Mouse (Mus musculus): ENCODE data around the gene Ccdc189. TPM values are rescaled to one million over a fixed set of nuclear protein-coding genes. Genes with fewer than 3 reads are reported as not detected.

Ccdc189 gene
- polyA plus RNA-seq, 1 experiment, result 7.1 TPM

DNA sequence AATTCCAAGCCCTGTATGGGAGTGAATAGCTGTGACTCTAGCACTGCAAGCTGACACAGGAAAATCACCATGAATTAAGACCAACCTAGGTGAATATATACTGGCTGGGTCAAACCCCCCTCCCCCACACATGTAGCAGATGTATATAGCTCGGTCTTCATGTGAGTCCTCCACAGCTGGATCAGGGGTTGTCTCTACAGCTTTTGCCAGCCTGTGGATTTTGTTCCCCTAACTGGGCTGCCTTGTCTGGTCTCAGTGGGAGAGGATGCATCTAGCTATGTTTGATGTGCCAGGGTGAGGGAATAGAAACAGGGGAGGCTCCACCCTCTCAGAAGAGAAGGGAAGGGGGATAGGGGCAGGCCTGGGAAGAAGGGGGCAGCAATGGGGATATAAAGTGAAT, 27.9 kb upstream of the Ccdc189 start:
- no peak for TF ChIP-seq GATA1 (IDR thresholded peaks at IDR 0.05; ENCODE audit: low read length)
- no peak for TF ChIP-seq TAL1 (IDR thresholded peaks at IDR 0.05; ENCODE audit: low read length)
- Histone ChIP-seq H3K4me3 (replicated peaks) (no peak overlapping the region), H3K4me1 (ENCODE audit: control insufficient read depth) (peaks cover 30% of the 10 kb centered on the region), H3K36me3 (ENCODE audit: control insufficient read depth) (peaks cover 13% of the 10 kb centered on the region), H3K27me3 (ENCODE audit: control insufficient read depth) (peaks cover 32% of the 10 kb centered on the region), H3K9me3 (ENCODE audit: control insufficient read depth, low read length) (peaks cover 10% of the 10 kb centered on the region)

DNA sequence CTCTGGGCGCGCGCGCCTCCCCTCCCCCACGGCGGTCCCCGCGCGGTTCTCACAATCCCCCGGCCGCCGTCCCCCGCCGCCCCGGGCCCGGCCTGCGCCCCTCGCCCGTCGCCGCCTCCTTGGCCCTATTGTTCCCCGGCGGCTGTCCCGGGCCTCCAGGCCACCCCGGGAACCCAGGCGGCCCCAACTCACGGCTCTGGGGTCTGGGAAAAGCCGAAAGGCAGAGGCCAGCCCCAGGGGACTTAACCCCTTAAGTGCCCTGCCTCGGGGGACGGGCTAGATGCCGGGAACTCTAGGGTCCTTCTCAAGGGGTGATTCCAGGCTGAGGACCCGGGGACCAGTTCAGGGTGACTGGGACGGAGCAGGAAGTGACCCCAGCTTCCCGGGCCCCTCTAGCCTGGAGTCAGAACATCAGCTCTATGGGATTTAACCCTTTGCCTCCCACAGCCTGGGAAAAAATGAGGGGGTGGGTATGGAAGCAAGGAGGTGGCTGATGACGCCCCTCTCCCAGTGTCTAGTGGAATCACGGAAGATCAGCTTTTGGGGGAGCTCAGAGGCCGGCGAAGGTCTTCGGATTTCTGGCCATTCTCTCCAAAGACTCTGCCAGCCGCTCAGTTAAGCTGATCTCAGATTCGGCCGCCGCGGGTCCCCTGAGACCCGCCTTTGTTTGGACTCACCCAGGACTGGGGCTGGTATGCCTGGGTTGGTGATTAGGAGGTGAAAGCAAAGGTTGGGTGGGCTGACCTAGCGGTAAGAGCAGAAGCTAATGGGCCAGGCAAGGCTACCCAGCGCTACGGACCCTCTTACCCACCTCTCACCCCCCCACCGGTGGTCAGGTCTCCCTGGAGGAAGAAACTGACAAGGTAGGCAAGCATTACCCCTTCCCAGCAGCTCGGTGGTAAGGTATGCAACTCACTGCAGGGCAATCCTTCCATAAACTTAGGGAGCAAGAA, 26.8 kb upstream of the Ccdc189 start, which contains the start of gene Zfp629:
TSS of gene Zfp629 (minus strand) at position 907 of the 953 bp plus-strand sequence.
- Histone ChIP-seq H3K4me3 (replicated peaks) (peak within 1 kb of the TSS; percentile 74), H3K36me3 (ENCODE audit: control insufficient read depth) (peaks cover 25% of the 10 kb centered on the region), H3K4me1 (ENCODE audit: control insufficient read depth) (peaks cover 30% of the 10 kb centered on the region), H3K9me3 (ENCODE audit: control insufficient read depth, low read length) (peaks cover 16% of the 10 kb centered on the region), H3K27me3 (ENCODE audit: control insufficient read depth) (peaks cover 32% of the 10 kb centered on the region)
- no peak for TF ChIP-seq GATA1 (IDR thresholded peaks at IDR 0.05; ENCODE audit: low read length)
- no peak for TF ChIP-seq TAL1 (IDR thresholded peaks at IDR 0.05; ENCODE audit: low read length)

DNA sequence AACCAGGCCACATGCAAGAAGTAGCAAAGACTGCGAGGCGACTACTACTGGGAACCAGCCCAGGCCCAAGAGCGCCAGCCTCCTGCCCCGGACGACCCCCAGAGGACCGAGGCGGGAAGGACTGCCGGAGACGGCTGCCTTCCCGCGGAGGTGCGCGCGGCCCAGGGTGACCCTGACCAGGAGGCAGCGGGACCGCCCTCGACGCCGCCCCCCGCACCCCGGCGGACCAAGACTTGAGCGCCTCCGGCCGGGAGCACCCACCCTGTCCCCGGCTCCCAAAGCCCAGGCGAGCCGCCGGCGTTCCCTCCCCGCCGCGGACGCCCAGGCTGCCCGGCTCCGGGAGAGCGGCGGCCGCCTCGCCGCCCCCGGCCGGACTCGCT, 26.1 kb upstream of the Ccdc189 start:
- peaks cover 29% of the 10 kb centered on the region for H3K36me3 ChIP-seq (ENCODE audit: control insufficient read depth)
- peaks cover 16% of the 10 kb centered on the region for H3K9me3 ChIP-seq (ENCODE audit: control insufficient read depth, low read length)
- H3K27me3 ChIP-seq (ENCODE audit: control insufficient read depth), result peaks cover 32% of the 10 kb centered on the region
- H3K4me3 ChIP-seq (replicated peaks), result peak overlapping the region; percentile 74
- peaks cover 30% of the 10 kb centered on the region for H3K4me1 ChIP-seq (ENCODE audit: control insufficient read depth)
- TF ChIP-seq GATA1 (IDR thresholded peaks at IDR 0.05; ENCODE audit: low read length) (no peak), TAL1 (IDR thresholded peaks at IDR 0.05; ENCODE audit: low read length) (no peak)

DNA sequence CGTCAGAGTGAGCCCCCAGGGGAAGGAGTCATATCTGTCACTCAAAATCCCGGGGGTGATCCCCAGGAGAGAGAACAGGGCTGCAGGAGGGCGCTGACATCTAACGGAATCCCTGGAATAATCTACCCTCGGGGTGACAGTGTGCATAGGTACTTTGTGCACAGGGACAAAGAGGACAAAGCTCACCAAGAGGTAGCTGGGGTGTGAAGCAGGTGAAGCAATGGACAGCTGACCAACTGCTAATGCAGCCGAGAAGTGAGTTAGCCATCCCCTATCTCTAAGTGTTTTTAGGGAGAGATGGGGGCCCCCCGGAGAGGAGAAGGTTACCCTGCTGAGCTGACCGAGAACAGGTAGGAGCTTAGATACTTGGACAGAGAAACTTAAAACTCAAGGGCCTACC, 25.7 kb upstream of the Ccdc189 start:
- peaks cover 30% of the 10 kb centered on the region for H3K4me1 ChIP-seq (ENCODE audit: control insufficient read depth)
- peaks cover 31% of the 10 kb centered on the region for H3K36me3 ChIP-seq (ENCODE audit: control insufficient read depth)
- peak overlapping the region; percentile 74 for H3K4me3 ChIP-seq (replicated peaks)
- TF ChIP-seq GATA1 (IDR thresholded peaks at IDR 0.05; ENCODE audit: low read length) (no peak), TAL1 (IDR thresholded peaks at IDR 0.05; ENCODE audit: low read length) (no peak)
- peaks cover 32% of the 10 kb centered on the region for H3K27me3 ChIP-seq (ENCODE audit: control insufficient read depth)
- H3K9me3 ChIP-seq (ENCODE audit: control insufficient read depth, low read length), result peaks cover 16% of the 10 kb centered on the region

DNA sequence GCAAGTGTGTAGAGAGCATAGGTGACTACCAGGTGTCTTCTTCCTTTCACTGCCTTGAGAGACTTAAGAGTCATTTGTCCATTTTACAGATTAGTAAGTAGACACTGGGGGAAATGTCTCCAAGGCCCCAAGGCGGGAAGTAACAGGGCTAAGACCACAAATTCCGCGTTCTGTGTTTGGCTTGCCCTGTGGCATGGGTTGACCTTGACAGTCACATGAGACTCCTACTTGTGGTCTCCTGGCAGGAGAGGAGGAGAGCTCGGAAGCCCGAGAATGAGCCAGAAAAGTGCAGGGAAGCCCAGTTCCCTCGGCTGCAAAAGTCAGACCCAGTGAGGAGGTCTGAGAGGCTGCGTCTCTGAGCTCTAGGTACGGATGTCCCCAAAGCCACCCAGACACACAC, 25.1 kb upstream of the Ccdc189 start:
- Histone ChIP-seq H3K9me3 (ENCODE audit: control insufficient read depth, low read length) (peaks cover 16% of the 10 kb centered on the region), H3K36me3 (ENCODE audit: control insufficient read depth) (peaks cover 31% of the 10 kb centered on the region), H3K4me3 (replicated peaks) (no peak overlapping the region), H3K4me1 (ENCODE audit: control insufficient read depth) (peaks cover 30% of the 10 kb centered on the region), H3K27me3 (ENCODE audit: control insufficient read depth) (peaks cover 32% of the 10 kb centered on the region)
- no peak for TF ChIP-seq GATA1 (IDR thresholded peaks at IDR 0.05; ENCODE audit: low read length)

DNA sequence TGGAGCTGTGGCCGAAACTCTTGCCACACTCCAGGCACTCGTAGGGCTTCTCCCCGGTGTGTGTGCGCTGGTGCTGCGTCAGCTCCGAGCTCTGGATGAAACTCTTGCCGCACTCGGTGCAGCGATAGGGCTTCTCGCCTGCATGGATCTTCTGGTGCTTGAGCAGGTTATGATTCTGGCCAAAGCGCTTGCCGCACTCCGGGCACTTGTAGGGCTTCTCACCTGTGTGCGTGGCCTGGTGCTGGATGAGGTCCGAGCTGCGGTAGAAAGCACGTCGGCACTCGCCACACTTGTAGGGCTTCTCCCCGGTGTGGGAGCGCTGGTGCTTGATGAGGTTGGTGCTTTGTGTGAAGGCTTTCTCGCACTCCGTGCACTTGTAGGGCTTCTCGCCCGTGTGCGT, 23.2 kb upstream of the Ccdc189 start:
- TF ChIP-seq GATA1 (IDR thresholded peaks at IDR 0.05; ENCODE audit: low read length), result no peak
- TF ChIP-seq TAL1 (IDR thresholded peaks at IDR 0.05; ENCODE audit: low read length), result no peak
- Histone ChIP-seq H3K4me1 (ENCODE audit: control insufficient read depth) (peaks cover 26% of the 10 kb centered on the region), H3K27me3 (ENCODE audit: control insufficient read depth) (peaks cover 32% of the 10 kb centered on the region), H3K4me3 (replicated peaks) (no peak overlapping the region), H3K36me3 (ENCODE audit: control insufficient read depth) (peaks cover 33% of the 10 kb centered on the region), H3K9me3 (ENCODE audit: control insufficient read depth, low read length) (peaks cover 14% of the 10 kb centered on the region)

DNA sequence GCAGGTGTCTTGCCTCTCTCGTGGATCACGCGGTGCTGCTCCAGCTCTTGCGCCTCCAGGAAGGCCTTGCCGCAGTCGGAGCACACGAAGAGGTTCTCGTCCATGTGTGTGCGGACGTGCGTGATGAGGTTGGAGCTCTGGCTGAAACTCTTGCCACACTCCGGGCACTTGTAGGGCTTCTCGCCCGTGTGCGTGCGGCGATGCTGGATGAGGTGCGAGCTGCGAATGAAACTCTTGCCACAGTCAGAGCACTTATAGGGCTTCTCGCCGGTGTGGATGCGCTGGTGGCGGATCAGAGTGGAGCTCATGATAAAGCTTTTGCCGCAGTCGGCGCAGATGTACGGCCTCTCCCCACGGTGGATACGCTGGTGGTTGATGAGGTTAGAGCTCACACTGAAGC, 22.6 kb upstream of the Ccdc189 start:
- Histone ChIP-seq H3K9me3 (ENCODE audit: control insufficient read depth, low read length) (peaks cover 14% of the 10 kb centered on the region), H3K36me3 (ENCODE audit: control insufficient read depth) (peaks cover 33% of the 10 kb centered on the region), H3K27me3 (ENCODE audit: control insufficient read depth) (peaks cover 29% of the 10 kb centered on the region), H3K4me1 (ENCODE audit: control insufficient read depth) (peaks cover 22% of the 10 kb centered on the region), H3K4me3 (replicated peaks) (no peak overlapping the region)
- TF ChIP-seq TAL1 (IDR thresholded peaks at IDR 0.05; ENCODE audit: low read length) (no peak), GATA1 (IDR thresholded peaks at IDR 0.05; ENCODE audit: low read length) (no peak)

DNA sequence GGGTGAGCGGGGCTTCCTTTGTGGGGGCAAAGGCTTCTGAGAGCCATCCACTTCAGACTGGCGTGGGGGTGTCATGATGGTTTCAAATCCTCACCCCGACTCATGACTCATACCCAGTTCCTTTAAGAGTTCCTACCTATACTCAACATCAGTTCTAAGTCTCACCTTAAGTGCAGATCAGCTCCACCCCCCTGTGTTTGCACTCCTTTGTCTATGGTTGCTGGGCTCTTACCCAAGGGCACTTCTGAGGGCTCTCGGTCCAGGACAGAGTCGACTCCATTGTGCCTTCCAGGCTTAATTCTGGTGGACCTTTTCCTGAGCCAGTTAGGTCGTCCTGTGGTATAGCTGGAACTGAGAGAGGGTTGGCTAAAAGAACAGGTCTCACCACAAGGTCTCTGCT, 18.8 kb upstream of the Ccdc189 start:
- no peak for TF ChIP-seq TAL1 (IDR thresholded peaks at IDR 0.05; ENCODE audit: low read length)
- no peak for TF ChIP-seq GATA1 (IDR thresholded peaks at IDR 0.05; ENCODE audit: low read length)
- Histone ChIP-seq H3K27me3 (ENCODE audit: control insufficient read depth) (no peaks in the 10 kb centered on the region), H3K9me3 (ENCODE audit: control insufficient read depth, low read length) (peaks cover 14% of the 10 kb centered on the region), H3K4me3 (replicated peaks) (no peak overlapping the region), H3K4me1 (ENCODE audit: control insufficient read depth) (peaks cover 2% of the 10 kb centered on the region; the same call in 1 of the 2 replicates), H3K36me3 (ENCODE audit: control insufficient read depth) (peaks cover 57% of the 10 kb centered on the region)

DNA sequence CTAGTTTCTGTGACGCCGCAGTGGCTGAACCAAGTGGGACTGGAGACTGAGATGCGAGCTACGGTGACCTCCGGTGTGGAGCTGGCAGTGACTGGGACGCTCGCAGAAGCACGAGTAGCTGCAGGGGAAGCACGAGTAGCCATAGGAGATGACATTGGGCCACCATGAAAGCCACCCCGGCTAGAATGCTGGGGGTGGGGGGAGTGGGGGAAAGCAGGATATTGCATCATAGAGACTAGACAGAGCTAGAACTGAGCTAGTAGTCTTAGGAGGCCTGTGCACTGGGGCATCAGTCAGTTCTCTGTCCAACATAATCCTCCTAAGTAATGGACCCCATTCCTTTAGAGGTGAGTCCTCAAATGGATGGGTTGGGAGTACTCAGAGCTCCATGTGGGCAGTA, 15.9 kb upstream of the Ccdc189 start:
- no peaks in the 10 kb centered on the region for H3K9me3 ChIP-seq (ENCODE audit: control insufficient read depth, low read length)
- no peak overlapping the region for H3K4me3 ChIP-seq (replicated peaks)
- H3K36me3 ChIP-seq (ENCODE audit: control insufficient read depth), result peaks cover 60% of the 10 kb centered on the region
- TF ChIP-seq TAL1 (IDR thresholded peaks at IDR 0.05; ENCODE audit: low read length) (no peak), GATA1 (IDR thresholded peaks at IDR 0.05; ENCODE audit: low read length) (no peak)
- no peaks in the 10 kb centered on the region for H3K27me3 ChIP-seq (ENCODE audit: control insufficient read depth)
- peaks cover 2% of the 10 kb centered on the region; the same call in 1 of the 2 replicates for H3K4me1 ChIP-seq (ENCODE audit: control insufficient read depth)
